Comparison of ENCODE assay signal across 26 mouse cellular contexts in the genomic region with DNA sequence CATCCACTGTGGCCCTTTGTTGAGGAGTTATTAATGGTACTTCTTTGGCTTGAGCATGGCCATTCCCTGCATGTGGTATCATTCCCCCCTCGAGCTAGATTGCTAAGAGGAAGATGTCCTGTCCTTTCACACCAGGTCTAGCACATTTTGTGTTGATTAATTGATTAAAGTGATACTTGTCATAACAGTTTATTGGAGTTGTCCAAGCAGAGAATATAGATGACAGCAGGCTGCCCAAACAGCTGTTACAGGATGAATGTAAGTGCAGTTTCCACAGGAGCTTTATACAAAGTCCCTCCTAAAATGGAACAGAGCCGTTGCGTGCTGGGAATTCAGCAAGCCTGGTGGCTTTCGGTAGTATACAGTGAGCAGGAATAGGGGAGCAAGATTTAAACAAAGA.
DNase-seq lines count a peak whose midpoint lies in the region; ATAC-seq and TF ChIP-seq lines count a peak whose summit lies in the region.
"Had no signal": no experiment of that assay in that cellular context is flagged by ENCODE, and none has a peak within 500 bp of the region (broad histone marks: within the 10 kb centered on the region; RNA-seq: fewer than 3 reads in every experiment).

No protein-coding gene starts in this region.

- H3K9ac ChIP-seq in intestine, embryonic 15.5 days = no peak overlapping the region
- no peak overlapping the region for H3K9ac ChIP-seq in stomach, embryonic 16.5 days (ENCODE audit: low read length)
- H3K9ac ChIP-seq: embryonic facial prominence, embryonic 12.5 days; embryonic facial prominence, embryonic 15.5 days; forebrain, embryonic 15.5 days; heart, embryonic 13.5 days; hindbrain, embryonic 14.5 days had no signal

- no peaks in the 10 kb centered on the region for H3K4me1 ChIP-seq in intestine, embryonic 15.5 days (replicated peaks)
- peaks cover 8% of the 10 kb centered on the region; the same call in 1 of the 2 replicates for H3K4me1 ChIP-seq in stomach, embryonic 16.5 days (ENCODE audit: control insufficient read depth, insufficient read depth, low read length)
- H3K4me1 ChIP-seq: embryonic facial prominence, embryonic 12.5 days; embryonic facial prominence, embryonic 15.5 days; forebrain, embryonic 15.5 days; heart, embryonic 10.5 days had no signal

- TF ChIP-seq CTCF in brain, embryonic 14.5 days (IDR thresholded peaks at IDR 0.05; ENCODE audit: borderline replicate concordance, extremely low read depth, insufficient read depth, insufficient read length) = no peak

- no peak overlapping the region for H3K4me3 ChIP-seq in intestine, embryonic 15.5 days (replicated peaks)
- H3K4me3 ChIP-seq in stomach, embryonic 16.5 days (replicated peaks; ENCODE audit: low read length) = no peak overlapping the region
- H3K4me3 ChIP-seq: embryonic facial prominence, embryonic 12.5 days; embryonic facial prominence, embryonic 15.5 days; forebrain, embryonic 15.5 days; heart, adult 2 months; heart, embryonic 10.5 days; heart, embryonic 13.5 days had no signal

- ATAC-seq in intestine, embryonic 15.5 days = peak; percentile 67
- ATAC-seq in stomach, embryonic 16.5 days (ENCODE audit: insufficient read depth, low FRiP score) = peak; percentile 89
- ATAC-seq: CD4-positive, CD25-positive, alpha-beta regulatory T cell, adult 4 months; forebrain, embryonic 15.5 days; hindbrain, postnatal 0 days had no signal

- H3K4me2 ChIP-seq in intestine, embryonic 15.5 days (replicated peaks) = no peak overlapping the region
- H3K4me2 ChIP-seq in stomach, embryonic 16.5 days (ENCODE audit: low read depth, low read length) = no peak overlapping the region
- H3K4me2 ChIP-seq: embryonic facial prominence, embryonic 12.5 days; embryonic facial prominence, embryonic 15.5 days; forebrain, embryonic 15.5 days; heart, embryonic 13.5 days; hindbrain, embryonic 14.5 days had no signal

- no peaks in the 10 kb centered on the region for H3K27me3 ChIP-seq in intestine, embryonic 15.5 days (replicated peaks)
- H3K27me3 ChIP-seq in stomach, embryonic 16.5 days (ENCODE audit: control insufficient read depth, insufficient read depth, low read length) = no peaks in the 10 kb centered on the region
- H3K27me3 ChIP-seq: embryonic facial prominence, embryonic 12.5 days; embryonic facial prominence, embryonic 15.5 days; forebrain, embryonic 15.5 days; heart, embryonic 13.5 days had no signal

- no peak overlapping the region for H3K27ac ChIP-seq in intestine, embryonic 15.5 days
- H3K27ac ChIP-seq in stomach, embryonic 16.5 days (ENCODE audit: low read length) = peak overlapping the region; percentile 83; the same call in 1 of the 2 replicates
- H3K27ac ChIP-seq: embryonic facial prominence, embryonic 12.5 days; embryonic facial prominence, embryonic 15.5 days; forebrain, embryonic 15.5 days; heart, adult 2 months; heart, embryonic 10.5 days; heart, embryonic 13.5 days; hindbrain, embryonic 14.5 days; hindbrain, postnatal 0 days had no signal

- no peaks in the 10 kb centered on the region for H3K9me3 ChIP-seq in intestine, embryonic 15.5 days
- H3K9me3 ChIP-seq in stomach, embryonic 16.5 days (replicated peaks; ENCODE audit: control insufficient read depth, low read length) = no peaks in the 10 kb centered on the region
- H3K9me3 ChIP-seq: embryonic facial prominence, embryonic 12.5 days; embryonic facial prominence, embryonic 15.5 days; forebrain, embryonic 15.5 days; heart, embryonic 10.5 days; heart, embryonic 13.5 days had no signal

- H3K36me3 ChIP-seq in intestine, embryonic 15.5 days = no peaks in the 10 kb centered on the region
- no peaks in the 10 kb centered on the region for H3K36me3 ChIP-seq in stomach, embryonic 16.5 days (ENCODE audit: control insufficient read depth, insufficient read depth, low read length)
- H3K36me3 ChIP-seq: embryonic facial prominence, embryonic 12.5 days; embryonic facial prominence, embryonic 15.5 days; forebrain, embryonic 15.5 days; heart, embryonic 10.5 days; heart, embryonic 13.5 days had no signal

- 49% methylated on average over 4 of the region's 4 CpGs for WGBS in intestine, embryonic 15.5 days
- 46% methylated on average over 4 of the region's 4 CpGs for WGBS in stomach, embryonic 16.5 days

- DNase-seq in brain, embryonic 14.5 days (ENCODE audit: low read depth) = peak; percentile 31
- peak; percentile 8 for DNase-seq in retina, postnatal 1 day
- DNase-seq in spleen, adult 12 weeks (ENCODE audit: low spot score) = no peak
- DNase-seq in urinary bladder, postnatal 10 days (ENCODE audit: low spot score) = no peak
- DNase-seq in adrenal gland, adult 18-20 months (ENCODE audit: low spot score in 2 of 2) = no peak
- DNase-seq: adrenal gland, adult 8-10 months; adrenal gland, postnatal 36 days; cerebellum, adult 11 months; cerebellum, adult 2 months; cerebellum, adult 9-11 months; cerebellum, postnatal 25 days; gastrocnemius, postnatal 10 days; gastrocnemius, postnatal 36 days; heart, adult 2 months; heart, postnatal 14 days; heart, postnatal 4 days had no signal

- TF ChIP-seq POLR2A in brain, embryonic 14.5 days (IDR thresholded peaks at IDR 0.05; ENCODE audit: borderline replicate concordance, extremely low read depth, insufficient read depth, insufficient read length, poor library complexity, severe bottlenecking) = no peak

Comparison
In these comparisons a context has a peak if more than half of its experiments do, and no peak if none do; other contexts are left out.
1. DNase-seq: peak in brain, embryonic 14.5 days (single experiment) and retina, postnatal 1 day (single experiment); none in spleen, adult 12 weeks (single experiment), urinary bladder, postnatal 10 days (single experiment) and adrenal gland, adult 18-20 months (0 of 2).